Mouse (Mus musculus) cerebellum, postnatal 4 days (tissue): Measurements from ENCODE around the gene Ppp1r11.

Experiments used
- DNase-seq, 2 experiments: peaks; one replicate each; pipeline ENCODE4 v3.0.0; 2022; ENCODE audit warnings: low spot score in 2 of 2, mixed read lengths in 1 of 2

Gene Ppp1r11

DNA sequence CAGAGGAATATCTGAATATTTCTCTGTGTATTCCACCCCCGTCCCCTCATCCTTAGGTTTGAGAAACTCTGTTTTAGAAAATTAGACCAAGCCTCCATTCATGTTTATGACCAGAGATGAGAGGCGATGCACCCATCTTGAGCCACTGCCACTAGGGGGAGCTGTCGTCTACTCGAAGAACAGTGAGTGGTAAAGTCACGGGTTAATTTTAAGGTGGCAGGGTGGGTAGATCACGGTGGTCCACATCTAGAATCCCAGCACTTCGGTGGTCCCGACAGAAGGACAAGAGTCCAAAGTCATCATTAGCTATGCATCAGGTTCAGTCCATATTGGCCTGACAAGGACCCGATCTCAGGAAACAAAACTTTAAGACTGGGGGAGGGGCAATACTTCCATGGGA, 36.5 kb downstream of the Ppp1r11 start:
- peak; percentile 38 to 66 for DNase-seq

DNA sequence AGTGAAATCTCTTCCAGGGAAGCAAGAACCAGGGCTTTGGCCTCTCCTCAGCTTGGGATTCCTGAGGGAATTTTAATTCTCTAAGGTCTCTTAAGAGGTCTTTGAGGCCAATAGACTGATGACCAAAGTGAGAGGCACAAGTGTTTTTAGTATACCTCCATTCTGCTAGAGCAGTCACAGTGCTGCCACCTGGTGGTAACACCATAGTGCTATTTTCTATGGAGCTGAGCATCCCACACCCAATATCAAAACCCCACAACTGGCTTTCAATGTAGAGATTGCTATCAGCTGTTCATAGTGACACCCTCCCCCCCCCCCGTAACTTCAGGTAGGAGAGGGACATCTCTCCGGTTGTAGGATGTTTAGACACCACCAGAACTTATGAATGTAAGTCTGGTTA, 37.4 kb downstream of the Ppp1r11 start:
- DNase-seq = peak; percentile 31 to 74

DNA sequence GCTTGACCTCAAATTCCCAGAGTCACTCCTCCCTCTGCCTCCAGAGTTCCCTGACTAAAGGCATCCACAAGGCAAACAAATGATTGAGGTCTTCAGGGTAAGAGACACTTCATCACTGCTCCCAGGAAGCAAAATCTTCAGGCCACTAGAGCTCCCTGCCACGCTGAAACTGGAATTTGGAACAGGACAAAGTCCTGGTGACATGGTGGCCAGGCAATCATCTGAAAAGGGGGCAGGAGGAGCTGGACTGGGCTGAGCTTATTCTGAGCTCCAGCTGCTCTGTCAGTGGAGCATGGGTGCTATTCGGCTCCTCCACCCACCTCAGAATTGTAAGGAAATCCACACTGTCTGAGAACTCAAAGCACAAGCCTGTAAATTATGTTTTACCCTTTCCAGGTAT, 39.5 kb downstream of the Ppp1r11 start:
- no peak for DNase-seq

DNA sequence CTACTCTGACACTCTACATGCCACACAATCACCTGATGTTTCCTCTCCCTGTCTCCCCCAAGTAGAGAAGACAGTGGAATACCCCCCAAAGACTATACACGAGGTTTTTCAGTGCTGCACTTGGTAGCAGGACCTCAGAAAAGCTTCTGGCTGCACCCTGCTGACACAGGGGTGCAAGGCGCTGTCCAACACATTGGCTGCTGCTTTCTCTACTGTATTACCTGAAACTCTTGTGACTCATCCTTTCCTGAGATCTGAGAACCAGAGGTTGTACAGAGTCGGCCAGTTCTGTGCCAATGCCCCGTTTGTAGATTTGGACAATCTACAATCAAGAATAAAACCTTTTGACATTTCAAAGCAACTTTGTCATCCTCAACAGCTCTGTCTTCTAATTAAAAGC, 41.7 kb downstream of the Ppp1r11 start:
- no peak for DNase-seq

DNA sequence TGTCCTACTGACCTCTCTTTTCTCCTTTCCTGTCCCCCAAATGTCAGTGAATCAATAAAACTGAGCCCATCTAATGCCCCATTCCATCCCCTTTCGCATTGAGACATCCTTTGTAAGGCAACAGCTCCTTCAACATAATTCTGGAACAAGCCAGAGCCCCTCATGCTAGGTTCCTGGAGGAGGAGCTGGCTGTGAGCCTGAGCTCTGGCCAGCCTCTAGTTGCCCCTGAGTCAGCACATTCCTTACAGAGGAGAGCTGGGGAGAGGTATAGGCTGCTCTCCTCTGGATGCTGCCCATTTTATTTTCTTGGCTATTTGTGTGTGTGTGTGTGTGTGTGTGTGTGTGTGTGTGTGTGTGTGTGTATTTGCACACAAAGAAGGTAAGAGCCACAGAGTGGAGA, 43.3 kb downstream of the Ppp1r11 start:
- no peak for DNase-seq

DNA sequence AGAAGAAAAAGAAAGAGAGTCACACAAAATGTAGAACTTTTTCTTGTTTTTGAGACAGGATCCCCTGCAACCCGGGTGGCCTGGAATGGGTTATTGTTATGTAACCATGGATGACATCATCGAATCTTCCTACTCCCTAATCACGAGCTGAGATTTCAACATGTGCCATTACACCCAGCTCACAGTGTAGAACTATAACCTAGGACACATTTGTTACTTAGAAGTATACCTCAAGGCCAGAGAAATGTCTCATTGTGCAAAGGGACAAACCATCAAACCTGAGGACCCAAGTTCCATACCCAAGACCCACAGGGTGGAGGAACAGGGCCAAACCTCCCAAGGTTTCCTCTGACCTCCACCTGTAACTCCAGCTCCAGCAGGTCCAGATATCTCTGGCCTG, 47.9 kb downstream of the Ppp1r11 start:
- DNase-seq = no peak

DNA sequence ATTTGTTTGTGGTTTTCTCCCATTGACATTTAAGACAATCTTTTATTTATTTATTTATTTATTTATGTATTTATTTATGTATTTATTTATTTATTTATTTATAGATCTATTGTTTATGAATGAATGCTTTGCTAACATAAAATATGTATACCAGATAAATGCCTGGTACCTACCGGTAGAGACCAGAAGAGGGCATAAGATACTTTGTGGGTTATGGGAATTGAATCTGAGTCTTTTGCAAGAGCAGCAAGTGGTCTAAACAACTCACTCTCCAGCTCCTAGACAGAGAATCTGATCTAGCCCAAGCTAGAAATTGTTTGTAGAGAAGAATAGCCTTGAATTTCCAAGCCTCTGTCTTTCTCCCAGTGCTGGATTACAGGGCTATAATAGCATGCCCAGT, 50.9 kb downstream of the Ppp1r11 start:
- no peak for DNase-seq

DNA sequence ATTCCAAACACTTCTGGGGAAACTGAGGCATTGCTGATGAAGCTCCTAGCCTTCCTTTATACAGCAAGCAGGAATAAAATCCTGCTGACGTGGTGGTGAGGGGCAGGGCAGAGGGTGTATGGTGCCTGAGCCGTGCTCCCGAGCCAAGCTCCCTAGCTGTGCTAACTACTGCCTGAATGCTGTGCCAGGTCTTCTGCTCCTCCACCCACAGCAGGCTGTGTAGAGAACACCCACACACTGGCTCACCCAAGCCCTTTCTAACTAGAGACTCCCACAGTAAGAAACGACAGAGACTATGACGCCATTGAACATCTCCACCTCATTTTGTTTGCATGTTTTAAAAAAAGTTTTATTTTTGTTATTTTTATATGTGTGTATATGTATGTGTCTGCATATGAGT, 51.5 kb downstream of the Ppp1r11 start:
- no peak for DNase-seq

DNA sequence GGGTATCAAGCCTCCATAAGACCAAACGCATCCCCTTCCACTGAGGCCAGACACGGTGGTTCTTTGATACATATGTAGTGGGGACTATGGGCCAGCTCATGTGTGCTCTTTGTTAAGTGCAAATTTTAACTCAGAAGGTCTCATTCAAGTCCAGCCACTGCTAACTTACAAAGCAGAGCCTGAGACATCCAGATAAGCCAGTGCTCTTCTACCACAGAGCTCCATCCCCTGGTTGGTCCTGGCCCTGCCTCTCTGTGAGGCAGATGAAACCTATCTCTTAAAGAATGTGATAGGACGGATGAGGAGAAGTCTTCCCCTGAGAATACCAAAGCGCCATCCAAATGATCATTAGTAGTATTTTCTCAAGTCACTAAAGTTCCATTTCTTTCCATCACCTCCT, 52.2 kb downstream of the Ppp1r11 start:
- no peak for DNase-seq
